Mouse (Mus musculus) hindbrain, embryonic 10.5 days (tissue): ENCODE data around the gene Arhgap31. TPM values are rescaled to one million over a fixed set of nuclear protein-coding genes. Genes with fewer than 3 reads are reported as not detected.

Source experiments
- DNase-seq: peaks from one replicate; pipeline ENCODE4 v3.0.0-alpha.2; 2017; ENCODE audit warnings: low spot score
- H3K27ac ChIP-seq: fragments of 300-500 bp; sonication (generic); 2 replicates; pipeline ENCODE4 v1.5.1; 2016; ENCODE audit warnings: mild to moderate bottlenecking, moderate library complexity
- H3K27me3 ChIP-seq: fragments of 300-500 bp; sonication (generic); 2 replicates; pipeline ENCODE4 v1.6.1; 2016; ENCODE audit warnings: mild to moderate bottlenecking; ENCODE audit not compliant: poor library complexity, insufficient read depth, severe bottlenecking
- H3K36me3 ChIP-seq: fragments of 300-500 bp; sonication (generic); 2 replicates; pipeline ENCODE4 v1.6.1; 2016; ENCODE audit warnings: mild to moderate bottlenecking, moderate library complexity
- H3K4me1 ChIP-seq: fragments of 300-500 bp; sonication (generic); replicated peaks from 2 replicates; pipeline ENCODE4 v1.6.1; 2016; ENCODE audit warnings: mild to moderate bottlenecking
- H3K4me3 ChIP-seq: fragments of 300-500 bp; sonication (generic); 2 replicates; pipeline ENCODE4 v1.5.1; 2016; ENCODE audit warnings: mild to moderate bottlenecking, moderate library complexity
- H3K9me3 ChIP-seq: fragments of 300-500 bp; sonication (generic); 2 replicates; pipeline ENCODE4 v1.6.1; 2016; ENCODE audit warnings: mild to moderate bottlenecking, moderate library complexity
- WGBS: fragments of 180-500 bp; shearing (Covaris S2); methylation state at CpG from one replicate; pipeline ENCODE4 v1.1.7; 2016; 5-methylcytosine and 5-hydroxymethylcytosine counted together
- polyA plus RNA-seq: library from polyadenylated mRNA; unstranded; fragments of >200 nt; fragmentation: Nextera tagmentation; extraction: Ambion mirVana; gene quantifications from 2 replicates; pipeline ENCODE4 v1.2.1, GENCODE M21; 2016

Gene Arhgap31
- polyA plus RNA-seq, 1 experiment from 2014 or later = 8.8 TPM

DNA sequence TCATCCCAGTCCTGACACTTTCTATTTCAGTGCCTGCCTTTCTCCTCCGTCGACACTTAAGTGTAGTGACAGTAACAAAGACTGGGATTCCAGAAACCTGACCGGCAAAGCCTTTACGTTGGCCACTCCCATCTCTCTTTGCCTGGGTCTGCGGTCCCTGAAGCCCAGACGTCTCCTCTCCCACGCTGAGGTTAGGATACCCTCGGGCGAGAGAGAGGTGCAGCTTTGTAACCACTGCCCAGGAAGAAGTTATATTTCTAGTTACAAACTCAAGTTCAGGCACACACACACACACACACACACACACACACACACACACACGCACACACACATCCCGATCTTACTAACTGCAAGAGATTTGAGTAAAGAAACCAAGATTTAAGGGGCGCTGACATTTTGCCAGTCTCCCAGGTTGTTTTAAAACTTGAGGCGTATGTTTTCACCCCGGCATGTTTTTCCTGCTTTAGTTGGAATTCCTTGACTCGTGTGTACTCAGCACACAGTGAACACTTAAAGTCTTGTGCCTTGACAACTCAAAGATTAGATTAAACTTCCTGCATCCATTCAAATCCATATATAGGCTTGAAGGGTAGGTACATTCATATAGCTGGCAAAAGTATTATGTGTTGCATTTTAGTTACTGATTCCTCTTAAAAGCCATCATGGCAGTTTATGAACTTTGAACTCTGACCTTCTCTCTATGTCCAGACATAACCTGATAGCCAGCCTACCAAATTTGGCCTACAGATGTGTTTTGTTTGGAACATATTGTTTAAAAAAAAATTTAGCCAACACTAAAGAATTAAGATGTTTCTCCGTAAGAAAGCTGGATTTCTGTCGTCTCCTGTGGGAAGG, 557 bp upstream of the Arhgap31 start:
- WGBS = 32% methylated on average over 17 of the region's 17 CpGs
- no peaks in the 10 kb centered on the region for H3K36me3 ChIP-seq
- H3K27ac ChIP-seq = peak overlapping the region; percentile 90
- 0 out of 2 replicates have a peak, but pooled peaks cover 4% of the 10 kb centered on the region for H3K27me3 ChIP-seq
- peak overlapping the region; percentile 62 for H3K4me3 ChIP-seq
- H3K4me1 ChIP-seq = peaks cover 25% of the 10 kb centered on the region
- no peaks in the 10 kb centered on the region for H3K9me3 ChIP-seq
- DNase-seq = no peak

- no peaks in the 10 kb centered on the region for H3K9me3 ChIP-seq
- peak overlapping the region; percentile 62 for H3K4me3 ChIP-seq
- H3K4me1 ChIP-seq = peaks cover 25% of the 10 kb centered on the region
- H3K27ac ChIP-seq = peak overlapping the region; percentile 67
- H3K27me3 ChIP-seq = 0 out of 2 replicates have a peak, but pooled peaks cover 4% of the 10 kb centered on the region
- 8% methylated on average over 12 of the region's 12 CpGs for WGBS
- DNase-seq = peak; percentile 45
- no peaks in the 10 kb centered on the region for H3K36me3 ChIP-seq
Measured at GRCm38 (mm10) chr16:38712105-38712504, 969 bp downstream of the Arhgap31 start.

DNA sequence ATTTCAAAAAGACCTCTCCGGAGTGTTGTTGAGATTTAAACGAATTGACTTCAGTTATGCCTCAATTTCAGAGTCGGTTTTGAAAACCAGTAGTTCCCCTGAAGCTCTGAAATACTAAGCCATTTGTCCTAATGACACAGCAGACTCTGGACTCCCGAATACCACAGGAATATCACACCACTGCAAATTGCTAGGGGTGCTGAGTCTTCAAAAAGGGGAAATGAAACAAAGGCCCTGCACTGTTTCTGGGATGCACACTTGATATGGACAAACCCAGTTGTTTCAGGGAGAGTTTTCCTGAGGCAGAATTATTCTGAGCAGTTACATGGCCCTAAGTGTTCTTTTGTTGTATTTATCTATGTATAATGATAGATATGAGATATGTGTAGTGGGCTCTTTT, 1.8 kb downstream of the Arhgap31 start:
- Histone ChIP-seq H3K4me3 (peak overlapping the region; percentile 62; the same call in 1 of the 2 replicates), H3K27ac (no peak overlapping the region), H3K4me1 (peaks cover 25% of the 10 kb centered on the region), H3K9me3 (no peaks in the 10 kb centered on the region), H3K36me3 (no peaks in the 10 kb centered on the region), H3K27me3 (0 out of 2 replicates have a peak, but pooled peaks cover 4% of the 10 kb centered on the region)
- WGBS = 66% methylated on average over 4 of the region's 4 CpGs
- DNase-seq = no peak

- Histone ChIP-seq H3K27me3 (0 out of 2 replicates have a peak, but pooled peaks cover 4% of the 10 kb centered on the region), H3K36me3 (no peaks in the 10 kb centered on the region), H3K27ac (no peak overlapping the region), H3K4me3 (no peak overlapping the region), H3K4me1 (peaks cover 24% of the 10 kb centered on the region), H3K9me3 (no peaks in the 10 kb centered on the region)
- WGBS = 67% methylated on average over 7 of the region's 7 CpGs
- DNase-seq = no peak
Measured at GRCm38 (mm10) chr16:38708962-38709520, 4.0 kb downstream of the Arhgap31 start.

GRCm38 (mm10) chr16:38706782-38707181, 6.3 kb downstream of the Arhgap31 start:
- H3K27ac ChIP-seq = no peak overlapping the region
- no peak overlapping the region for H3K4me3 ChIP-seq
- 75% methylated on average over 7 of the region's 7 CpGs for WGBS
- no peak for DNase-seq
- H3K4me1 ChIP-seq = peaks cover 24% of the 10 kb centered on the region
- 0 out of 2 replicates have a peak, but pooled peaks cover 1% of the 10 kb centered on the region for H3K27me3 ChIP-seq
- no peaks in the 10 kb centered on the region for H3K36me3 ChIP-seq
- no peaks in the 10 kb centered on the region for H3K9me3 ChIP-seq

GRCm38 (mm10) chr16:38705531-38706281, 7.4 kb downstream of the Arhgap31 start:
- Histone ChIP-seq H3K36me3 (no peaks in the 10 kb centered on the region), H3K4me3 (no peak overlapping the region), H3K27me3 (no peaks in the 10 kb centered on the region), H3K9me3 (no peaks in the 10 kb centered on the region), H3K4me1 (peaks cover 26% of the 10 kb centered on the region), H3K27ac (no peak overlapping the region)
- WGBS = 70% methylated on average over 9 of the region's 9 CpGs
- no peak for DNase-seq

DNA sequence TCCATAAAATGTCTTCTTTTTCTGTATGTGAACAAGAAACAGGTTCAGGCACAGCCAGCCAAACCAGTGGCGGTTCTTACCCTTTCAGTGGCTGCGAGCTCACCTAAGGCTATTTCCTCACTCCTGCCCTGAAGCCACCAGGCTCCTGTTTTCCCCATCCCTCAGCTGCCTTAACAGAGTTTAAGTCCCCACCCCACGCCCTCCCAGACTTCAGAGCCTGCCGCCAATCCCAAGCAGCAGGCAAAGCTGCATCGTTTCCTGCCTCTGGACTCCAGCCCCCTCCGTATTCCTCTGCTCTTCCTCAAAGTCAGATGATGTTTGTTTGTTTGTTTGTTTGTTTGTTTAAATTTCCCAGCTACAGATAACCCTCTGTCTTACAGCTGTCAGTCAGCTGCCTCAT, 9.6 kb downstream of the Arhgap31 start:
- no peak for DNase-seq
- H3K9me3 ChIP-seq = no peaks in the 10 kb centered on the region
- H3K36me3 ChIP-seq = no peaks in the 10 kb centered on the region
- 56% methylated on average over 6 of the region's 6 CpGs for WGBS
- no peak overlapping the region for H3K27ac ChIP-seq
- no peaks in the 10 kb centered on the region for H3K27me3 ChIP-seq
- peaks cover 21% of the 10 kb centered on the region for H3K4me1 ChIP-seq
- H3K4me3 ChIP-seq = no peak overlapping the region

DNA sequence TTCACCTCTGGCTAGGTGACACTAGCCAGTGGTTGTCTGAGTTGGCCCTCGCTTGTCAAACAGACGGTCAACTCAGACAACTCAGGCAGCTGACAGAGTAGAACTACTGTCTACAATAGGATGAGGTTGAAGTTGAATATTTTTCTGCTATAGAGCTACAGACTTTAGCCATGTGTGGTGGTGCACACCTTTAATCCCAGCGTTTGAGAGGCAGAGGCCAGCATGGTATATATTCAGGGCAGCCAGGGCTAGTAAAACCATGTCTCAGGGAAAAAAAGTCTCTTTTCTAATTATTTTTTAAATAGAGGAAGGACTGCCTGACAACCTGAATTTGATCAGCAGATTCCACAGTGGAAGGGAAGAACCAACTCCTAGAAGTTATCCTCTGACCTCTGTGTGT, 10.8 kb downstream of the Arhgap31 start:
- WGBS = 89% methylated on average over 3 of the region's 3 CpGs
- H3K36me3 ChIP-seq = no peaks in the 10 kb centered on the region
- H3K27me3 ChIP-seq = no peaks in the 10 kb centered on the region
- no peaks in the 10 kb centered on the region for H3K9me3 ChIP-seq
- no peak for DNase-seq
- peaks cover 21% of the 10 kb centered on the region for H3K4me1 ChIP-seq
- peak overlapping the region; percentile 87 for H3K27ac ChIP-seq
- 0 out of 2 replicates have a peak overlapping the region, but pooled peaks have one; percentile 26 for H3K4me3 ChIP-seq

- Histone ChIP-seq H3K4me3 (peak overlapping the region; percentile 26), H3K27ac (peak overlapping the region; percentile 87), H3K9me3 (no peaks in the 10 kb centered on the region), H3K4me1 (peaks cover 21% of the 10 kb centered on the region), H3K27me3 (no peaks in the 10 kb centered on the region), H3K36me3 (no peaks in the 10 kb centered on the region)
- peak; percentile 55 for DNase-seq
- WGBS = 44% methylated on average over 9 of the region's 9 CpGs
Measured at GRCm38 (mm10) chr16:38701492-38702185, 11.4 kb downstream of the Arhgap31 start.

DNA sequence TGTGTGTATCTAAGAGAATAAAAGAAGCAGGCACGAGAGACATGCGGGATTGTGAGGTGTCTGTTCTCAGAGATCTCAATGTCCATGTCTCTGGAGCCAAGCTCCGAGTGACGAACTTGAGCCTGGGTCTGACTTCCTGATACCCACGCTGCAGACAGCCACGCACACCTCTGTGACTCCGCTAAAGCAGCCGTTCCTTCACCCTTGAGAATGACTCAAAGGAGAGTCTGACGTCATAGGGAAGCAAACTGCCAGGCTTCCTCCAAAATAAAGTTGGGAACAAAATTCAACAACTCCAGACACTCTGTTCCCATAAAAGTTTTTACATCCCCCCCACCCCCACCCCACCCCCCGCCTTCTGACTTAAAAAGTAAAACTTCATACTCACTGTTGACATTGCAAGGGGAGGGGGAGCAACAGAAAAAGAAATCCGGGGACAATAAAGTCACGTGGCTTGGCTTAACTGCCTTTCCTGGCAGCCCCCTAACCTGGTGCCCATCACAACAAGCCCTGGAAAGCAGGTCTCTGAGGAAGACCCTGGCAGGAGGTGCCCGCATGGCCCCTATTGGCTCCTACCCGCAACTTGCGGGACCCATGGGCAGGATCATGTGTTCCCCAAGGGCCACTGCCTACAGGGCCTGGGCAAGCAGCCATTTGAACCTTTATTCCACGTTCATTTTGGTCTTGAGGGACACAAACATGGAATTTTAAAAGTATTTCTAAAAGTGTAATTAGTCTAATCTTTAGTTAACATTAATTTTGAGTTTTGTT, 12.5 kb downstream of the Arhgap31 start:
- Histone ChIP-seq H3K9me3 (no peaks in the 10 kb centered on the region), H3K4me3 (no peak overlapping the region), H3K27ac (peak overlapping the region; percentile 62), H3K36me3 (no peaks in the 10 kb centered on the region), H3K27me3 (no peaks in the 10 kb centered on the region), H3K4me1 (peaks cover 21% of the 10 kb centered on the region)
- DNase-seq = no peak
- WGBS = 87% methylated on average over 16 of the region's 16 CpGs

DNA sequence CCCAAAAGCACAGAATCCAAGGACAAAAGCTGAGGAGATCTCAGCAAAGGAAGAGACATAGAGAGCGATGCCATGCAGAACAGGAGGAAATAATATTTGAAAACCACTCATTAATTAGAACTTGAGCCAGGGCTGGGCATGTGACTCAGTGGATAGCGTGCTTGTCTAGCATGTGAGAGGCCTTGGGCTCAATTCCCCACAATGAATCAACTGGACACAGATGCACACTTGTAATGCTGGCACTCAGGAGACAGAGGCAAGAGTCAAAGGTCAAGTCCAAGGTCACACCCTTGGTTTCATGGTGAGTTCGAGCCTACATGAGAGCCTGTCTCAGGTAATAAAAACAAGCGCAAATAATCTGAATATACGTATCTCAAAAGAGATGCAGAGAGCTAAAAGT, 15.5 kb downstream of the Arhgap31 start:
- Histone ChIP-seq H3K27ac (no peak overlapping the region), H3K4me1 (peaks cover 16% of the 10 kb centered on the region), H3K4me3 (no peak overlapping the region), H3K36me3 (no peaks in the 10 kb centered on the region), H3K27me3 (no peaks in the 10 kb centered on the region), H3K9me3 (no peaks in the 10 kb centered on the region)
- WGBS = 85% methylated on average over 5 of the region's 5 CpGs
- no peak for DNase-seq

DNA sequence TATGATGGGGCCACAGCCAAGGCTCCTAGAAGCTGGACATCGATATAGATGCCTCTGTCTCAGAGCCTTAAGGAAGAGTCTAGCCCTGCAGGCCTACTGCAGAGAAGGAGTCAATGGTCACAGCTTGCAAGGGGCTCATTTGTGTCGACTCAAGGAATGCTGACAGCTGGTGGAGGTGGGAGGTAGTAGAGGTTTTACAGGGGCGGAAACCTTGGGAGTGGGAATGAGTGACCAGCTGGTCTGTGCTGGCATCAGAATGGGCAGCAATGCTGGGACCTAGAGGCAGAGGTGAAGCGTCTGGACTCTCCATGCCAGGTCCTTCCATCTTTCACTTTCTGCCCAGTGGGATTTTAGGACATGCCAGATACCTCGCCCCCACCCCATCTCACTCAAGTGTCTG, 17.5 kb downstream of the Arhgap31 start:
- Histone ChIP-seq H3K27ac (no peak overlapping the region), H3K27me3 (no peaks in the 10 kb centered on the region), H3K4me1 (no peaks in the 10 kb centered on the region), H3K36me3 (no peaks in the 10 kb centered on the region), H3K4me3 (no peak overlapping the region), H3K9me3 (no peaks in the 10 kb centered on the region)
- 82% methylated on average over 5 of the region's 5 CpGs for WGBS
- no peak for DNase-seq
